ENCODE assay signal across 12 mouse cellular contexts in genomic region chr4:140870876-140871275, GRCm38 (mm10).
"Had no signal": no experiment of that assay in that cellular context is flagged by ENCODE, and none has a peak within 500 bp of the region (broad histone marks: within the 10 kb centered on the region; RNA-seq: fewer than 3 reads in every experiment).

No protein-coding gene starts in this region.

- DNase-seq: lung, adult 18-20 months; lung, embryonic 14.5 days; lung, postnatal 10 days; midbrain, embryonic 14.5 days; retina, postnatal 1 day; right cerebral cortex, adult 18-20 months; right cerebral cortex, postnatal 25 days; right cerebral cortex, postnatal 4 days; spleen, adult 18-20 months; thymus, adult 18-20 months; thymus, postnatal 14 days; thymus, postnatal 36 days had no signal
